Mouse (Mus musculus) myocyte (in vitro differentiated cells): ENCODE measurements at regions not wholly inside any gene's neighbourhood (a gene's known extent, or its start where the extent isn't known, plus 50 kb on each side); places are given as distances from the start of the nearest gene placed in this dataset.

Source experiments
- CEBPB ChIP-seq: IDR thresholded peaks from 2 replicates; pipeline ENCODE4 v1.6.1; 2011; ENCODE audit warnings: mild to moderate bottlenecking, moderate library complexity; ENCODE audit not compliant: poor library complexity, insufficient read depth, severe bottlenecking
- E2F4 ChIP-seq: IDR thresholded peaks from one replicate; pipeline ENCODE4 v1.6.1; 2011; ENCODE audit warnings: mild to moderate bottlenecking, control low read depth, moderate library complexity; ENCODE audit not compliant: insufficient read depth
- MAX ChIP-seq: IDR thresholded peaks from one replicate; pipeline ENCODE4 v1.6.1; 2011; ENCODE audit warnings: low read depth, mild to moderate bottlenecking, control low read depth
- MYOD1 ChIP-seq, 3 experiments: IDR thresholded peaks; one replicate each; pipeline ENCODE4 v1.6.1; 2011; ENCODE audit warnings: control low read depth in 2 of 3, low read depth in 2 of 3, mild to moderate bottlenecking in 2 of 3, moderate library complexity in 1 of 3; ENCODE audit not compliant: insufficient read length in 2 of 3, control insufficient read depth in 1 of 3
- MYOG ChIP-seq, 3 experiments: IDR thresholded peaks; one replicate each; pipeline ENCODE4 v1.6.1; 2011; ENCODE audit warnings: control low read depth in 2 of 3, low read depth in 2 of 3, mild to moderate bottlenecking in 2 of 3; ENCODE audit not compliant: insufficient read length in 2 of 3, control insufficient read depth in 1 of 3, insufficient read depth in 1 of 3
- POLR2A ChIP-seq: IDR thresholded peaks from one replicate; pipeline ENCODE4 v1.6.1; 2011; ENCODE audit warnings: low read depth, mild to moderate bottlenecking, control low read depth, moderate library complexity; ENCODE audit not compliant: insufficient read length
- POLR2AphosphoS2 ChIP-seq: IDR thresholded peaks from one replicate; pipeline ENCODE4 v1.6.1; 2011; ENCODE audit warnings: low read depth, control low read depth; ENCODE audit not compliant: insufficient read length
- REST ChIP-seq: IDR thresholded peaks from one replicate; pipeline ENCODE4 v1.6.1; 2011; ENCODE audit warnings: mild to moderate bottlenecking, control low read depth, moderate library complexity; ENCODE audit not compliant: insufficient read depth, insufficient read length
- SRF ChIP-seq: IDR thresholded peaks from one replicate; pipeline ENCODE4 v1.6.1; 2011; ENCODE audit warnings: low read depth; ENCODE audit not compliant: control insufficient read depth, insufficient read length
- TCF12 ChIP-seq: IDR thresholded peaks from one replicate; pipeline ENCODE4 v1.6.1; 2011; ENCODE audit warnings: mild to moderate bottlenecking, control low read depth; ENCODE audit not compliant: poor library complexity, insufficient read depth, severe bottlenecking
- TCF3 ChIP-seq: IDR thresholded peaks from one replicate; pipeline ENCODE4 v1.6.1; 2011; ENCODE audit warnings: low read depth, control low read depth; ENCODE audit not compliant: insufficient read length
- USF1 ChIP-seq: IDR thresholded peaks from one replicate; pipeline ENCODE4 v1.6.1; 2011; ENCODE audit warnings: low read depth, mild to moderate bottlenecking, control low read depth, moderate library complexity

DNA sequence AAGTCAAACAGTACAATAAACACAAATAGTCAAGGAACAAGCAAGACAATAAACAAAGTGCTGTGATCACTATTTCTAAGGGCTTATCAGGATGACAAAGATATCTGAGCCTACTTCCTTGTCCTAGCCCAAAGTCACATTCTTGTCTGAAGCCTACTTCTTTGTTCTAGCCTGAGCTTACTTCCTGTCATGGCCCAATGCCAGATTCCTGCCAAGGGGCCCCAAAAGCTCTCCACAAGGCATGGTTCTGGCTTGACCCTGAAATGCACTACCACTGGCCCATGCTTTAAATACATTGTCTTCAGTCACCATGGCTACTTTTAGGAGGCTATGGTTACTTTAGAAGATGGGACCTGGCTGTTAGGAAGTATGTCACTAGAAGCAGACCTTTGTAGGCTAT is 940.6 kb downstream of the A830018L16Rik start:
- TF ChIP-seq POLR2A: no peak
- TF ChIP-seq REST: no peak
- TF ChIP-seq POLR2AphosphoS2: no peak
- no peak for TF ChIP-seq E2F4
- no peak for TF ChIP-seq MAX
- no peak for TF ChIP-seq CEBPB
- no peak for TF ChIP-seq USF1
- TF ChIP-seq TCF12: no peak
- no peak for TF ChIP-seq MYOG (IDR thresholded peaks at IDR 0.05; ENCODE audit: control insufficient read depth in 1 of 3, insufficient read depth in 1 of 3, insufficient read length in 2 of 3, low read depth in 2 of 3)
- TF ChIP-seq MYOD1 (IDR thresholded peaks at IDR 0.05; ENCODE audit: control insufficient read depth in 1 of 3, insufficient read length in 2 of 3, low read depth in 2 of 3): no peak
- TF ChIP-seq SRF: no peak
- TF ChIP-seq TCF3: no peak
